5 mouse cellular contexts compared by ENCODE assay signal in the genomic region with DNA sequence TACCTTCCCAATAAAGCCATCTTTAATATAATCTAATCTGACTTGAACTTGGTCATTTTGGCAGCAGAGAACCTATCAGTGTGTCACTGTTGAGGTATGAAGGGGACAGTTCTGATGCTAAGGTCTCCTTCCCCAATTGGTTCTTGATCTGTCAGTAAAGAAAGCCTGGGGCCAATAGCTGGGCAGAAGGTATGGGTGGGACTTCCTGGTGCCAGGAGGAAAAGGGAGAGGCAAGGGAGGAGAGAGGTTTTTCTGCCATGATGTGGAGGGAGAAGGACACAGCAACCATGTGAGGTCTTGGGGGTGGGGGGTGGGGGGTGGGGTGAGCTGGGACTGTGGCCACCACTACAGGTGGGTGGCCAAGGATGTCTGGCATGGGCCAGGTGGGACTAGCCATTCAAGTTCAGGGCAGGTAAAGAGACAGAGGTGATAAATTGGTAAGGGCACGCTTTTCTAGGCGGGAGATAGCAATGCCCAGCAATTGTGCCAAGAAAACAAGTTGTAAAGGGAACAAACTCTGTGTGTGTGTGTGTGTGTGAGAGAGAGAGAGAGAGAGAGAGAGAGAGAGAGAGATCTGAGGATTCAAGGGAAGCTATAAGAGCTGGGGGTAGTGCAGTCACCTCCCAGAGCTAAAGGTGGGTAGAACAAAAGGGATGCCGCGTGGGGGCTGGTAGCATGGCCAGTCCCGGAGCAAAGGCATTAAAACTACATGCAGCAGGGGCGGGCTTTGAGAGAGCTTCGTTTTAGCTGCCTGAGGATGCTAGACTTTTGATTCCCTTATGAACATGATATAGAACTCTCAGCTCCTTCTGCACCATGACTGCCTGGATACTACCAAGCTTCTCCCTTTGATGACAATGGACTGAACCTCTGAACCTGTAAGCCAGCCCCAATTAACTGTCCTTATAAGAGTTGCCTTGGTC.
"Had no signal": no experiment of that assay in that cellular context is flagged by ENCODE, and none has a peak within 500 bp of the region (broad histone marks: within the 10 kb centered on the region; RNA-seq: fewer than 3 reads in every experiment).

No protein-coding gene starts in this region.

- DNase-seq: kidney, postnatal 36 days; liver; lung, adult 18-20 months; right cerebral cortex, postnatal 14 days; thymus, postnatal 4 days had no signal
